Mouse (Mus musculus): ENCODE data around the gene Olfr125. TPM values are rescaled to one million over a fixed set of nuclear protein-coding genes. Genes with fewer than 3 reads are reported as not detected.

Gene Olfr125
- polyA plus RNA-seq (2015; fragmentation: Nextera tagmentation; extraction: Ambion mirVana): not detected in 2 replicates

DNA sequence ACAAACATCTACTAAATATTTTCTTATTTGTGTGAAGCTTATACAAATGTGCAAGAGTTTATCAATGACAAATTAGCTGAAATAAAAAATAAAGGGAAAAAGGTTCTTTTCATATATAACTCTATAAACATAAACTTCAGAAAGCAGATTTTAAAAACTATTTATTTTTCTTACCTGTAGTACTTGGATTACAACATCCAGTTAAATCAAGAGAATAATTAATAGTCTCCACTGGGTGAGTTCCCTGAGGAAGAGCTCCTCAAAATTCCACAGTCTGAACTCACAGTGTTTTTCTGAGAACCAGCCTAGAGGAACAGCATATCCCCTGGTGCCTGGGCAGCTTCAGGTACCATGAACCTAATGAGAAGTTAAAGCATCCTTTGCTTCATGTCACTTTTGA lies at the start of gene Olfr125:
Gene Olfr125 (plus strand): TSS at position 301 of the 400 bp plus-strand sequence.
- Histone ChIP-seq H3K4me2 (no peak within 1 kb of the TSS), H3K9ac (no peak within 1 kb of the TSS), H3K27ac (no peak within 1 kb of the TSS), H3K4me3 (no peak within 1 kb of the TSS), H3K4me1 (no peaks in the 10 kb centered on the region), H3K27me3 (replicated peaks) (no peaks in the 10 kb centered on the region), H3K9me3 (no peaks in the 10 kb centered on the region), H3K36me3 (replicated peaks) (no peaks in the 10 kb centered on the region)
- ATAC-seq (replicated peaks): no peak

DNA sequence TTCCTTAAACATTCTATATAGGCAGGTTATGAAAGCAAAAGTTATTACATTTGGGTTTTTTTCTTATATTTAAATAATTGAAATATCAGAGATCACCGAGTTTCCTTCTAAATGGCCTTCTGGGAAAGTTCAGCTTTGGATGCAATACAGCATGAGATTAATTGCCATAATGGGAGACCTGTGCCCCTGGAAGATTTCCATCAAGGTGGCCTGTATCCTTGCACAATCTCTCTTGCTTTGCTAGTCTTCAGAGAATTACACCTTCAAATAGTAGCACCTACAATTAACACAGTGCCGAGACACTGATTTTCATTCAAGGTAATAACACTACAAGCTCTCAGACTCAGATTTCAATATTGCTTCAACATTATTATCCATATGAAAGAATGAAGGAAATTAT lies 39.5 kb upstream of the Olfr125 start, which contains the start of gene Olfr123:
Gene Olfr123 (plus strand): TSS at position 301 of the 400 bp plus-strand sequence.
- ATAC-seq (replicated peaks): no peak
- no peaks in the 10 kb centered on the region for H3K27me3 ChIP-seq (replicated peaks)
- no peak within 1 kb of the TSS for H3K4me3 ChIP-seq
- H3K9me3 ChIP-seq: no peaks in the 10 kb centered on the region
- 90% methylated on average over 2 of the region's 2 CpGs for WGBS
- no peak within 1 kb of the TSS for H3K9ac ChIP-seq
- no peak within 1 kb of the TSS for H3K27ac ChIP-seq
- no peaks in the 10 kb centered on the region for H3K4me1 ChIP-seq
- no peaks in the 10 kb centered on the region for H3K36me3 ChIP-seq (replicated peaks)
- no peak within 1 kb of the TSS for H3K4me2 ChIP-seq

DNA sequence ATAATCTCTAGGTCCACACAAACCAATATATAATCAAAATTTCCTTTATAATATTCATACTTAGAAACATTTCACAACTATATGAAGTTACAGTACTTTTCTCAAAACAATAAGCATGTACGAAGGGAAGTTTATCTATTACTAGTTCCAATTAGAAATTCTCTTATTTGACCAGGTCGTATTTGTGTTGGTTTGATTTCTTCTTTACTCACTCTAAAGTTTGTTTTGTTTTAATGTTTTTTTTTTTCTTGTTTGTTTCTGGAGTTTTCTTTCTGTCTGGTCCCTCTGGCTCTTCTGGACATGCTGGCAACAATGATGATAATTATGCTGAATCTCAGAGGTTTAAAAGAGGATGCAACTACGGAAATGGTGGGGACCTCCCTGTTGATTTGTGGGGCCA lies 33.2 kb upstream of the Olfr125 start, which contains the start of gene Olfr124:
Gene Olfr124 (plus strand): TSS at position 301 of the 400 bp plus-strand sequence.
- Histone ChIP-seq H3K4me1 (no peaks in the 10 kb centered on the region), H3K27ac (no peak within 1 kb of the TSS), H3K9me3 (no peaks in the 10 kb centered on the region), H3K36me3 (replicated peaks) (no peaks in the 10 kb centered on the region), H3K27me3 (replicated peaks) (no peaks in the 10 kb centered on the region), H3K9ac (no peak within 1 kb of the TSS), H3K4me3 (no peak within 1 kb of the TSS), H3K4me2 (no peak within 1 kb of the TSS)
- no peak for ATAC-seq (replicated peaks)
- 88% methylated on average over 3 of the region's 3 CpGs for WGBS

- Histone ChIP-seq H3K4me3 (no peak within 1 kb of the TSS), H3K27me3 (replicated peaks) (no peaks in the 10 kb centered on the region), H3K9me3 (no peaks in the 10 kb centered on the region), H3K4me2 (no peak within 1 kb of the TSS), H3K4me1 (no peaks in the 10 kb centered on the region), H3K27ac (no peak within 1 kb of the TSS), H3K36me3 (replicated peaks) (no peaks in the 10 kb centered on the region), H3K9ac (no peak within 1 kb of the TSS)
- ATAC-seq (replicated peaks): no peak
These were observed 14.4 kb downstream of the Olfr125 start, which contains the start of gene Olfr126 for GRCm38 (mm10) chr17:37847183-37847582. Gene Olfr126, plus strand, starts transcription at chr17:37847483.

DNA sequence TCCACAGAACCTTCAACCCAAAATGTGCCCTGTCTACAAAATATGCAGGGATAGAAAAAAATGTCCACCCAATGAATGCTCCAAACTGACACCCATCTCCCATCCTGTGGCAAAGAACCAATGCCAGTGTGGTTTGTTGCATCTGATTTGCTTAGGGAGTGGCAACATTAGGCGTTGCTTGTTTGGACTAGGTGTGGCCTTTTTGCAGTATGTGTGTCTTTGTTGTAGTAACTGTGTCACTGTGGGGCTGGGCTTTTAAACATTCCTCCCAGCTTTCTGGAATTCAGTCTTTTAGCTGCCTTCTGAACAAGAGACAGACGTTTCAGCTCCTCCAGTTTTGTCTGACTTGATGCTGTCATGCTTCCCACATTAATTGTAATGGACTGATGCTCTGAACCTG lies 31.2 kb downstream of the Olfr125 start:
- Histone ChIP-seq H3K9me3 (no peaks in the 10 kb centered on the region; the same call in 1 of the 2 replicates), H3K4me3 (no peak overlapping the region), H3K27ac (no peak overlapping the region), H3K36me3 (replicated peaks) (no peaks in the 10 kb centered on the region), H3K4me1 (no peaks in the 10 kb centered on the region), H3K4me2 (no peak overlapping the region), H3K27me3 (replicated peaks) (no peaks in the 10 kb centered on the region), H3K9ac (no peak overlapping the region)
- ATAC-seq (replicated peaks): no peak
- WGBS: 76% methylated on average over 2 of the region's 2 CpGs

- Histone ChIP-seq H3K4me2 (no peak overlapping the region), H3K9ac (no peak overlapping the region), H3K27ac (no peak overlapping the region), H3K36me3 (replicated peaks) (no peaks in the 10 kb centered on the region), H3K9me3 (no peaks in the 10 kb centered on the region; the same call in 1 of the 2 replicates), H3K4me1 (no peaks in the 10 kb centered on the region), H3K4me3 (no peak overlapping the region), H3K27me3 (replicated peaks) (no peaks in the 10 kb centered on the region)
- ATAC-seq (replicated peaks): no peak
- WGBS: 17% methylated on average over 8 of the region's 8 CpGs
These were observed 37.0 kb downstream of the Olfr125 start for GRCm38 (mm10) chr17:37869676-37870205.

- H3K9ac ChIP-seq: no peak overlapping the region
- no peak for ATAC-seq (replicated peaks)
- 88% methylated on average over 3 of the region's 3 CpGs for WGBS
These were observed 41.1 kb downstream of the Olfr125 start for GRCm38 (mm10) chr17:37873830-37874229.

More at GRCm38 (mm10) chr17:37873830-37874229, 41.1 kb downstream of the Olfr125 start:
- Histone ChIP-seq H3K36me3 (replicated peaks) (no peaks in the 10 kb centered on the region), H3K9me3 (no peaks in the 10 kb centered on the region), H3K27me3 (replicated peaks) (no peaks in the 10 kb centered on the region), H3K4me2 (no peak overlapping the region), H3K27ac (no peak overlapping the region), H3K4me1 (no peaks in the 10 kb centered on the region), H3K4me3 (no peak overlapping the region)

Other genes starting within 250 kb of the Olfr125 start
- not detected in 2 replicates for gene Olfr114, start 240.2 kb upstream of the Olfr125 start, polyA plus RNA-seq (2015; fragmentation: Nextera tagmentation; extraction: Ambion mirVana)
- gene Olfr115, start 205.8 kb upstream of the Olfr125 start, polyA plus RNA-seq (2015; fragmentation: Nextera tagmentation; extraction: Ambion mirVana): not detected in 2 replicates
- not detected in 2 replicates for gene Olfr116, start 205.8 kb upstream of the Olfr125 start, polyA plus RNA-seq (2015; fragmentation: Nextera tagmentation; extraction: Ambion mirVana)
- gene Olfr117, start 169.2 kb upstream of the Olfr125 start, polyA plus RNA-seq (2015; fragmentation: Nextera tagmentation; extraction: Ambion mirVana): not detected in 2 replicates
- not detected in 2 replicates for gene Olfr118, start 166.0 kb upstream of the Olfr125 start, polyA plus RNA-seq (2015; fragmentation: Nextera tagmentation; extraction: Ambion mirVana)
- not detected in 2 replicates for gene Olfr119, start 136.4 kb upstream of the Olfr125 start, polyA plus RNA-seq (2015; fragmentation: Nextera tagmentation; extraction: Ambion mirVana)
- not detected in 2 replicates for gene Olfr120, start 111.1 kb upstream of the Olfr125 start, polyA plus RNA-seq (2015; fragmentation: Nextera tagmentation; extraction: Ambion mirVana)
- not detected in 2 replicates for gene Olfr121, start 84.1 kb upstream of the Olfr125 start, polyA plus RNA-seq (2015; fragmentation: Nextera tagmentation; extraction: Ambion mirVana)
- gene Olfr122, start 64.3 kb upstream of the Olfr125 start, polyA plus RNA-seq (2015; fragmentation: Nextera tagmentation; extraction: Ambion mirVana): not detected in 2 replicates
- gene Olfr123, start 39.4 kb upstream of the Olfr125 start, polyA plus RNA-seq (2015; fragmentation: Nextera tagmentation; extraction: Ambion mirVana): not detected in 2 replicates
- gene Olfr124, start 33.1 kb upstream of the Olfr125 start, polyA plus RNA-seq (2015; fragmentation: Nextera tagmentation; extraction: Ambion mirVana): not detected in 2 replicates
- not detected in 2 replicates for gene Olfr126, start 14.5 kb downstream of the Olfr125 start, polyA plus RNA-seq (2015; fragmentation: Nextera tagmentation; extraction: Ambion mirVana)
- not detected in 2 replicates for gene Olfr127, start 67.5 kb downstream of the Olfr125 start, polyA plus RNA-seq (2015; fragmentation: Nextera tagmentation; extraction: Ambion mirVana)
- not detected in 2 replicates for gene Olfr128, start 87.6 kb downstream of the Olfr125 start, polyA plus RNA-seq (2015; fragmentation: Nextera tagmentation; extraction: Ambion mirVana)
- gene Olfr761, start 120.1 kb downstream of the Olfr125 start, polyA plus RNA-seq (2015; fragmentation: Nextera tagmentation; extraction: Ambion mirVana): not detected in 2 replicates
- not detected in 2 replicates for gene Olfr129, start 227.1 kb downstream of the Olfr125 start, polyA plus RNA-seq (2015; fragmentation: Nextera tagmentation; extraction: Ambion mirVana)
- gene Olfr130, start 231.0 kb downstream of the Olfr125 start, polyA plus RNA-seq (2015; fragmentation: Nextera tagmentation; extraction: Ambion mirVana): not detected in 2 replicates

Measured in midbrain, embryonic 15.5 days (tissue).